ENCODE assay signal across 9 mouse cellular contexts in genomic region chr13:47152390-47152789, GRCm38 (mm10). TPM values are rescaled to one million over a fixed set of nuclear protein-coding genes. Genes with fewer than 3 reads are reported as not detected.
DNase-seq lines count a peak whose midpoint lies in the region; ATAC-seq and TF ChIP-seq lines count a peak whose summit lies in the region.
"Had no signal": no experiment of that assay in that cellular context is flagged by ENCODE, and none has a peak within 500 bp of the region (broad histone marks: within the 10 kb centered on the region; RNA-seq: fewer than 3 reads in every experiment).

No protein-coding gene starts in this region.

- H3K4me1 ChIP-seq in heart, embryonic 11.5 days (ENCODE audit: control insufficient read depth, insufficient read depth, low read length) = peaks cover 14% of the 10 kb centered on the region; the same call in 1 of the 2 replicates
- no peaks in the 10 kb centered on the region for H3K4me1 ChIP-seq in ES-Bruce4 (ENCODE audit: control insufficient read depth, insufficient read depth, low read length)
- no peaks in the 10 kb centered on the region for H3K4me1 ChIP-seq in forebrain, embryonic 15.5 days

- TF ChIP-seq CTCF in ES-Bruce4 (IDR thresholded peaks at IDR 0.05; ENCODE audit: low read depth, low read length) = peak; percentile 46

- H3K27me3 ChIP-seq in heart, embryonic 11.5 days (ENCODE audit: control insufficient read depth, insufficient read depth, low read length) = no peaks in the 10 kb centered on the region
- no peaks in the 10 kb centered on the region for H3K27me3 ChIP-seq in ES-Bruce4 (ENCODE audit: control insufficient read depth, insufficient read depth, low read length, poor library complexity, severe bottlenecking)
- H3K27me3 ChIP-seq in forebrain, embryonic 15.5 days = no peaks in the 10 kb centered on the region
- H3K27me3 ChIP-seq: megakaryocyte, embryonic 14.5 days had no signal

- no peak for ATAC-seq in heart, embryonic 11.5 days (replicated peaks; ENCODE audit: insufficient number of reproducible peaks, low FRiP score, low TSS enrichment)
- peak; percentile 78 for ATAC-seq in forebrain, embryonic 15.5 days (replicated peaks)
- peak; percentile 87 for ATAC-seq in megakaryocyte-erythroid progenitor cell, adult 5-6 weeks (replicated peaks; ENCODE audit: low FRiP score, low TSS enrichment, poor library complexity, severe bottlenecking)

- H3K9ac ChIP-seq in heart, embryonic 11.5 days (ENCODE audit: low read depth, low read length) = no peak overlapping the region
- H3K9ac ChIP-seq in ES-Bruce4 (ENCODE audit: low read depth, poor library complexity, severe bottlenecking) = no peak overlapping the region
- H3K9ac ChIP-seq in forebrain, embryonic 15.5 days (replicated peaks) = no peak overlapping the region

- H3K27ac ChIP-seq in heart, embryonic 11.5 days (ENCODE audit: low read depth, low read length) = no peak overlapping the region
- no peak overlapping the region for H3K27ac ChIP-seq in ES-Bruce4 (ENCODE audit: insufficient read depth, low read length)
- H3K27ac ChIP-seq in forebrain, embryonic 15.5 days (replicated peaks) = no peak overlapping the region

- H3K4me2 ChIP-seq in heart, embryonic 11.5 days = no peak overlapping the region
- no peak overlapping the region for H3K4me2 ChIP-seq in forebrain, embryonic 15.5 days (replicated peaks)

- TF ChIP-seq EP300 in ES-Bruce4 (IDR thresholded peaks at IDR 0.05; ENCODE audit: insufficient read depth, low read depth, low read length) = no peak

- DNase-seq in heart, adult 8-10 months (ENCODE audit: low spot score) = peak; percentile 57
- peak; percentile 48 to 54 for DNase-seq in cerebellum, adult 18-20 months
- DNase-seq in kidney, postnatal 14 days = peak; percentile 49
- DNase-seq in urinary bladder, postnatal 10 days (ENCODE audit: low spot score) = no peak

- no peak overlapping the region for H3K4me3 ChIP-seq in heart, embryonic 11.5 days (ENCODE audit: low read depth, low read length)
- H3K4me3 ChIP-seq in ES-Bruce4 (ENCODE audit: low read depth, low read length) = no peak overlapping the region
- H3K4me3 ChIP-seq in forebrain, embryonic 15.5 days = no peak overlapping the region
- H3K4me3 ChIP-seq: megakaryocyte, embryonic 14.5 days had no signal

- no peaks in the 10 kb centered on the region for H3K9me3 ChIP-seq in heart, embryonic 11.5 days (replicated peaks; ENCODE audit: control insufficient read depth, low read length)
- no peaks in the 10 kb centered on the region for H3K9me3 ChIP-seq in ES-Bruce4 (replicated peaks; ENCODE audit: control insufficient read depth, insufficient read depth, low read length, poor library complexity, severe bottlenecking)
- H3K9me3 ChIP-seq in forebrain, embryonic 15.5 days = no peaks in the 10 kb centered on the region
- H3K9me3 ChIP-seq: megakaryocyte, embryonic 14.5 days had no signal

- H3K36me3 ChIP-seq in heart, embryonic 11.5 days (ENCODE audit: control insufficient read depth, insufficient read depth, low read length) = no peaks in the 10 kb centered on the region
- H3K36me3 ChIP-seq in ES-Bruce4 (ENCODE audit: control insufficient read depth, insufficient read depth, low read length, poor library complexity, severe bottlenecking) = no peaks in the 10 kb centered on the region
- H3K36me3 ChIP-seq in forebrain, embryonic 15.5 days = no peaks in the 10 kb centered on the region

- no peak for TF ChIP-seq POLR2A in ES-Bruce4 (IDR thresholded peaks at IDR 0.05; ENCODE audit: insufficient read depth, low read length)

- WGBS in heart, embryonic 11.5 days (ENCODE audit: insufficient replicate concordance) = 36% methylated on average over 7 of the region's 7 CpGs
- 26% methylated on average over 7 of the region's 7 CpGs for WGBS in forebrain, embryonic 15.5 days

RNA-seq across cellular contexts. Expression of gene Rnf144b, which starts 29.9 kb away (rescaled TPM):
- total RNA-seq in heart, adult 8-10 months (2022) = 10 to 100 TPM; 21.8 to 26.8 (median 26.2) TPM
- polyA plus RNA-seq in heart, embryonic 11.5 days (2014; fragmentation: Nextera tagmentation; extraction: Ambion mirVana) = 1.6 TPM in 2 replicates
- 1.5 and 1.6 TPM in 2 replicates for polyA plus RNA-seq in ES-Bruce4 (2011; ENCODE audit: insufficient read depth, insufficient read length, low read depth, missing spikeins)
- 0.37 and 0.38 TPM in 2 replicates for polyA plus RNA-seq in forebrain, embryonic 15.5 days (2015; fragmentation: Nextera tagmentation; extraction: Ambion mirVana)
- total RNA-seq in megakaryocyte-erythroid progenitor cell, adult 5-6 weeks (2014; fragmentation: Nextera tagmentation) = 0.46 and 0.54 TPM in 2 replicates
- 0.89 and 1.3 TPM in 2 replicates for total RNA-seq in megakaryocyte-erythroid progenitor cell, adult 5-6 weeks (2017)

RNA-seq across cellular contexts. Expression of gene Dek, which starts 46.4 kb away (rescaled TPM):
- 10 to 100 TPM; 30.1 to 39.9 (median 31.9) TPM for total RNA-seq in heart, adult 8-10 months (2022)
- 165 and 200 TPM in 2 replicates for polyA plus RNA-seq in heart, embryonic 11.5 days (2014; fragmentation: Nextera tagmentation; extraction: Ambion mirVana)
- 225 and 227 TPM in 2 replicates for polyA plus RNA-seq in ES-Bruce4 (2011; ENCODE audit: insufficient read depth, insufficient read length, low read depth, missing spikeins)
- 181 and 205 TPM in 2 replicates for polyA plus RNA-seq in forebrain, embryonic 15.5 days (2015; fragmentation: Nextera tagmentation; extraction: Ambion mirVana)
- 281 TPM in 2 replicates for total RNA-seq in megakaryocyte-erythroid progenitor cell, adult 5-6 weeks (2014; fragmentation: Nextera tagmentation)
- 706 and 810 TPM in 2 replicates for total RNA-seq in megakaryocyte-erythroid progenitor cell, adult 5-6 weeks (2017)
